Mouse (Mus musculus): ENCODE data around the gene Vsir.

The Vsir gene

DNA sequence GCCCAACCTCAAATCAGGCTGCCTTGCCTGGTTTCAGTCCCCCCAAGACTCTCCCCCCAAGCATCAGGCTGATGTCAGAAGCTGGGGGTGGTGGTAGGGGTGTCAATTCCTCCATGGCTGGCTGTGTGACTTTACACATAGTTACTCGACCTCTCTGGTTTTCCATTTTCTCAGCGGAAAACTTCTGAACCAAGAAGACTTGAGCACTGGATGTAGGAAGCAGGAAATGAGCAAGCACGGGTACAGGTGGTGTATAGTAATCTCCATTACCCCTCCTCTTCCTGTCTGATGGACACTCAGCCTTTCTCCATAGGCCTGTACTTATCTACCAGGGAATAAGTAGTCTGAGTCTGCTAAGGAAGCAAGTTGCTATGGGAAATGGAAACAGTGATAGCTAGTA lies 33.6 kb downstream of the Vsir start:
- in situ Hi-C loops (cut with MboI, MseI) = loop anchor here (5.0 kb wide), 1 partner anchor 33 kb away; the partner anchor contains the start of gene Vsir

DNA sequence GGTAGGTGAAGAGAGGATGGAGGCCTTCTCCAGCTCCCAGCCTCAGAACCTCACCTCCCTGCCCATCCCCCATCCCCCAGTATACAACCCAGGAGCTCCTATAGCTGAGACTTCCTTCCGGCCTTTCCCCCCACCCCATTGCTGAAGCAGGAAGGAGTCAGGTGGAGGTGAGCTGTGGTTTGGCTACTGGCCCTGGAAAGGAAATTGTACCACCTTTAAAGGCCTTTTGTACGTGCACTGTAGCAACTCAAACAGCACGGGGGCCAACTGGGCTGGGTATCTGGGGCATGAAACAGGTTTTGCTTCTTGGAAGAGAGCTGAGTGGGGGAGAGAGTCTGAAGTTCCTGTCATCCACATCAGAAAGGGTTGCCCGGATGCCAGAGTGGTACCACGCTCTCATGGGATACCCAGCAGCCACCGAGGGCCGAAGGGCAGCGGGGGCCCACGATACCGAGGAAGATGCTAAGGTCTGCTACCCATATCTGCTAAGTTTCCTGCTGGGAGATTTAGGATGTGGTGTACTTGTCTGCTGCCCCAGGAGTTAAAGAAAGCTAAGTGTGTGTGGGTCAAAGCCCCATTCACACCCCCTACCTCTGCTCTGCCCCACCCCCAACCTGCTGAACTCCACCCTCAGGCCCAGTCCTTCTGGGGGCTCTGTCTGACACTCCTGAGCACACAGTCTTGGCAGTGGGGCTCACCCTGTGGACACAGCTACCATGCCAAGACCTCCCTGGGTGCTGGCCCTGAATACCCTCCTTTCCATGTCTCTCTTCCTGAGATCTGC lies 34.7 kb downstream of the Vsir start:
- in situ Hi-C loops (cut with MboI, MseI) = loop anchor here (5.0 kb wide), 1 partner anchor 34 kb away; the partner anchor contains the start of gene Vsir

DNA sequence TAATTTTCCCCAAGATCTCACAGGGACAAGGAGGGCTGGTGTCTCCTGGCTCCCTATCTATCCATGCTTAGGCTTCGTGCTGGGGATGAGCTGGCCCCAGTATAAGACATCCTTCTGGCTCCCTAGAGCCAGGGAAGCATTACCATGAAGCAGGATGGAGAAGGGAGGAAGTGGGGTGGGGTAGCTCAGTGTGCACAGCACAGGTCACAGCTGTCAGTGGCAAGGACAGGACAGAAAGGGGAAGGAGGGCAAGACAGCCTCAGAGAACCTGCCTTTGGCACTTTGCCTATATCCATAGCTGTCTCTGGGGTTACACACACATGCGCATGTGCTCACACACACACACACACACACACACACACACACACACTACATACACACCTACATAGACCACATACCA lies 41.7 kb downstream of the Vsir start:
- in situ Hi-C loops (cut with MboI, MseI) = no loop called here

DNA sequence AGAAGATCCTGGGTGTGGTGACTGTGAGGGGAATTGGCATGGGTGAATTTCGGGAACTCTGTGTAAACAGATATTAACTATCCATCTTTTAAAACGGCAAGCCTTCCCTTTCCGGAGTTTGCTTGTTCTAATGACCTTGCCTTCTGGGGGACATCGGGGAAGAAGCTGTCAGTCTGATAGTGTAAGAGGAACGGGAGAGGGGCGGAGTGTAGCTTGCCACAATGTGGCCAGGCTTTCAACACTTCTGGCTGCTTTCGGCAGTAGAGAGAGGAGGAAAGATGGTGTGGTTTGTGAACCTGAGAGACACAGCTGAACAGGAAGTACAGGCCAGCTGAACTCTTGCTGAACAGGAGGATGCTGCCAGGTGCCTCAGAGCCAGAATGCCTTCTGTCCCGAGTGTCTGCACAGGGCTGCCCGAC lies 42.8 kb downstream of the Vsir start:
- in situ Hi-C loops (cut with MboI, MseI) = no loop called here

DNA sequence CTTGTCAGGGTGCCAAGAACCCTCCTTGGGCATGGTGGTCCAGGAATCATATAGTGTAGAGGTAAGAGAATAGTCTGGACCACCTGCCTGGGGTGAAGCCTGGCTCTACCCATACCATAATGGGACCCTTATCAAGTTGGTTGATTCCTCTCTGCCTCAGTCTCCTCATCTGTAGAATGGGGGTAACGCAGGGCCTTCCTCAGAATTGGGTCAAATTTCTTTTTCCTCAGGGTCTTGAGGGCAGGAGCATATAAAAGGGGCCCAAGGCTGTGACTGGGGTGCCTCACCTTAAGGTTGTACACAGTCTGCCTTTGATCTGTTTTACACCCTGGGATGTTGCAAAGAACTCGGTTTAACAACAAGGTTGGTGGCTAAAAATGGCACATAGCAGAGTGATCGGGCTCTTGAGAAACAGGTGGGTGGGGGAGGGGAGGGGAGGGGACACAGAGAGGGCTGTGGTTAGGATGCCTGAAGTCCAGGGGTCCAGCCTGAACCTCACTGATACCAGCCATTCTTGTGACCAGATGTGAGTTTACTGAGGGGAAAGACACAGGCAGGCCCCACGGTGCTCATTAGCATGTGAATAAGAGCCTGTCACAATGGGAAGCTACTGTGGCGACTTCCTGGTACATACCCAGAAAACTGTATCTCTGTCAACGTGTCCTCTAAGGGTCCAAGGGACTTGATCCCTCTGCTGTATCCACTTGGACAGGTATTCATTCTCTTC lies 43.7 kb downstream of the Vsir start:
- in situ Hi-C loops (cut with MboI, MseI) = no loop called here

DNA sequence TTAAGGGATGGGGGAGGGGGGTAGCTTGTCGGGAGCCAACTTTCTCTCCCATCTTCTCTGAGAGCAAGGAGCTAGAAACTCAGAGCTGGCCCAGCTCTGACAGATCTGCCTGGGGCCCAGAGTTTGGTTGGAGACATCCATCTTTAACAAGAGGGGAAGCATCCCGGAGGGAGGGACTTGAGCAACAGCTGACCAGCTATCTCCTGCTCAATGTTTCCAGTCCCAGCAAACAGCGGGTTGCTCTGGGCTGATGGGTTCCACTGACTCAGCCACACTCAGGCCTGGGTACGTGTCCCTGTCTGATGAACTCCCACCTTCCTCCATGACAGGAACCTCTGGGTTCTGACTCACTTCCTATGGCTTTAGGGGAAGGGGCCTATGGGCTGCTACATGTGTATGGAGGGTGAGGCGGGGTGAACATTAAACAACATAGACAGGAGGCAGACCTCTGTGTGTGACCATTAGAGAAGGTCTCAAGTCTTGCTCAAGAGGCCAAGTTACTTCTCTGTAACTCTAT lies 44.3 kb downstream of the Vsir start:
- in situ Hi-C loops (cut with MboI, MseI) = no loop called here

DNA sequence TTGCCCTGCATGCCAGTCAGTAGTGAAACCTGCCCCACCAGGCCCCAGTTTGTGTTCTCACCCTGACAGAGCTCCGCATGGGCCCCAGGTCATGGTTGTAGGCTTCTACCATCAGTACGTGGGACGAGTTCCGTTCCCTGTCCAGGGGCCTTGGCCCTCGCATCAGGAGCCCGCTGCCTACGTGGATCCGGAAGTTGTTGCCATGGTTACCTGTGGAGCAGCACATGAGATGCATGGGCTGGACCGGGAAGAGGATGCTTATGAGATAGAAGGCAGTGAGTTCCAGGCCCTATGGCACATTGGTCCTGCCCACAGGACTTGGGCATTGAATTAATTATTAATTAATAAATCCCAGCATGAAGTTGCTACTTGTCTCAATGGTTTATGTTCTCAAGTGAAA lies 45.0 kb downstream of the Vsir start:
- in situ Hi-C loops (cut with MboI, MseI) = no loop called here

DNA sequence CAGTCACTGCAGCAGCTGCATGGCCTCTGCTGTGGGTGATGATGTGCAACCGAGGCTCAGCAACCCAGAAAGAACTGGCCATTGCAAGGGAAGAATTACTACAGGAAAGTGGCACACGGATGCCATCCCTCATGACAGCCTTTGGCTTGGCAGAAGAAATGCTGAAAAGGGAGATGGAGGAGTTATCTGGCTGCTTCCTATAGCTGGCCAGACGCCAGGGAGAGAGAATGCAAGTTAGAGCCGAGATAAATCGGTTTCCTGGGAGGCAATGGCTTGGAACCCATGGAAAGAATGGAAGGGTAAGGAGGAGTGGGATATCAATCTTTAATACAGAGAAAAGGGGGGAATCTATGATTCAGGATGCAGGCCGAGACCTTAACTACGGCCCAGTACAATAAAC lies 48.3 kb downstream of the Vsir start:
- in situ Hi-C loops (cut with MboI, MseI) = no loop called here

DNA sequence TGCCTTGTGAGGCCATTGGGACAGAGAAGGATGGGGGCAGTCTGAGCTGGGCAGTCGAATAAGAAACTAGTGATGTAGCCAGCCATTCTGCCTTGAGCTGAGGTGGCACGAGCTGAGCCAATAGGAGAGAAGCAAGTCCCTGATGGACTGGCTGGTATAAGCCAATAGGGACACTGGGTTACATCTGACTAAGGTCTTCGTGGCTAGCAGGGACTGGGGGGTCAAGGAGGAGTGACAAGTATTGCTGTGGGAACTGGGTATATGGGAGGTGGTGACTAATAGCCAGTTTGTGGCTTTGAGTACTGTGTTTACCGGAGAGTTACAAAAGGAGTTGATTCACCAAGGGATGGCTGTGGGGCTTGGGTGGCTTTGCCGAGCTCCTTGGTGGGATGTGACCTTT lies 49.0 kb downstream of the Vsir start:
- in situ Hi-C loops (cut with MboI, MseI) = no loop called here

DNA sequence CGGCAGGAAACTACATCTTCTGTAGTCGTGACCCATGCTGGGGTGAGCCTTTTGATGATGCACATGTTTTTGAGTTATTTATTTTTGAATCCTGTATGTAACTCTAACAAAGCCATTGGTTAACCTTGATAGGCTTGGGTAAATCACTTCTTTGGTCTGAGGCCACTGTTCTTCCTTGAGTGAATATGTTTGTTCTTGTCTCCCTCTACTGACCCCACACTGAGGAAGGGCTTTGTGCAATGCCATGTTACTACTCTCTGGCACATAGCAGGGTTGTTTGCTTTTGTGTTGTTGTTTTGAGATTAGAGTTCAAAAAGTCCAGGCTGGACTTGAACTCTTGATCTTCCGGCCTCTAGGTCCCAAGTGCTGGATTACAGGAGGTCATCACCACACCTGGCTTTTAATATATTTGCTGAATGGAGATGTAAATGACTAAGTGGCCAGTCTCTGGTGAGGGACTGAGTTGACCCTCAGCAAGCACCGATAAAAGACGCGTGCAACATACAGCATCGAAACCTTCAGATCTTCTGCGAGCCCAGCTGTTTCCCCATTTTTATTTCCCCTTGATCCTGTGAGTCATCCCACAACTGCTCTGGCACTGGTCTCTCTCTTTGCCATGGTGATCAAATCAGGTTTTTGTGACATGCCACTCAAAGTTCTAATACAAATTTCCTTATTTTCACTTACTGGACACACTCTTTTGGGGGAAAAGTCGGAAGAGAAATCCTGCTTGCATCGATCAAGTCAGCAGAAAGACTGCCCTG lies 51.6 kb downstream of the Vsir start:
- in situ Hi-C loops (cut with MboI, MseI) = no loop called here

DNA sequence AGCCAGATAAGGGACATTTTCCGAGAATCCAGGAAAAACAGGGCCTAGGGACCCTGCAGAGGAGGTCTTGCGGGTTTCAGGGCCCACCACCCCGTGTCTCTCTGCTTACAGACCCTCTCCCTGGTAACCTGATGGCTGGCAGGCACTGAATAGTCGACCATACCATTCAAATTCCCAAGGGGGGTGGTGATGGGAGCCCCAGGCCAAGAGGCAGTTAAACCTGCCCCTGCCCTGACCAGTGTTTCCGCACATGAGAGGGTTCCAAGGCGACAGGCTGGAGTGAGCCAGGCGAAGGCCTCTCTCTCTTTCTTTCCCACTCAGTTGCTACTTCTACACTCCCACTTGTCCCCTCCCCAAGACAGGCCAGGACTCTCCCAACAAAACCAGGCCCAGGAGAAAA lies 52.8 kb downstream of the Vsir start, which contains the start of gene Gm17455:
TSS of gene Gm17455 (plus strand) at position 278 of the 400 bp plus-strand sequence.
- in situ Hi-C loops (cut with MboI, MseI) = no loop called here

DNA sequence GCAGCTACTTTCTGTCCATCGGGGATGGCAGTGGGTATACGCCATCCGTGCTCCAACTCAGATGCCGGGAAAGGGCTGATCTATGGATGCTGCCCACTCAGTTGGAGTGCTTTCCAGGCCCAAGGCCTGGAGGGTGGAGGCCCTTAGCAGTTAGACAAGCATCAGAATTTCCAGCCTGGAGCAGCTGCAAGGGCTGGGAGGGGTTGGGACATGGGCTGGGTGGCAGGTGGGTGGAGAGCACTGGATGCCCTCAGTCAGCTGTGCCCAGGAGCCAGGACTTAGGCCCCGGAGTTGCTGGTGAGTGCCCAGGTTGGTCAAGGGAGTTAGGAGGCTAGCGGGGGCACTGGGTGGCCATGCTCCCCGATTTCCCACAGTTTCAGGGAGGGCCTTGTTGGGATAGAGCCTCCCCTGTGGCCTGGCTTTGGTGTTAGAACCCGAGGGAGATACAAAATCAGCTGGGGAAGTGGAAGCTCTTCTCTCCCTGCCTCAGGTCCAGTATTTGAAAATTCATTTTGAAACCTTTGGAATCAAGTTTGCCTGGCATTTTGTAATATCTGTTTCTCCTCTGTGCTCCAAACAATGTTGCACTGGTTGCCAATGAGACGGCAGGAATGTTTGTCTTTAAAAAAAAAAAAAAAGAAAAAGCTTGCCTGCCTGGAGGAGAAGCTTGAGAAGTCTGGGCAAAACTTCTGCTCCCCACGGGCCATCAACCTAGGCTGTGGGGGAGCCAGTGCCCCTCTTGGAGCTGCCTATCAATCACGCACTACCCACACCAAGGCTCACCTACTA lies 54.0 kb downstream of the Vsir start:
- in situ Hi-C loops (cut with MboI, MseI) = no loop called here

DNA sequence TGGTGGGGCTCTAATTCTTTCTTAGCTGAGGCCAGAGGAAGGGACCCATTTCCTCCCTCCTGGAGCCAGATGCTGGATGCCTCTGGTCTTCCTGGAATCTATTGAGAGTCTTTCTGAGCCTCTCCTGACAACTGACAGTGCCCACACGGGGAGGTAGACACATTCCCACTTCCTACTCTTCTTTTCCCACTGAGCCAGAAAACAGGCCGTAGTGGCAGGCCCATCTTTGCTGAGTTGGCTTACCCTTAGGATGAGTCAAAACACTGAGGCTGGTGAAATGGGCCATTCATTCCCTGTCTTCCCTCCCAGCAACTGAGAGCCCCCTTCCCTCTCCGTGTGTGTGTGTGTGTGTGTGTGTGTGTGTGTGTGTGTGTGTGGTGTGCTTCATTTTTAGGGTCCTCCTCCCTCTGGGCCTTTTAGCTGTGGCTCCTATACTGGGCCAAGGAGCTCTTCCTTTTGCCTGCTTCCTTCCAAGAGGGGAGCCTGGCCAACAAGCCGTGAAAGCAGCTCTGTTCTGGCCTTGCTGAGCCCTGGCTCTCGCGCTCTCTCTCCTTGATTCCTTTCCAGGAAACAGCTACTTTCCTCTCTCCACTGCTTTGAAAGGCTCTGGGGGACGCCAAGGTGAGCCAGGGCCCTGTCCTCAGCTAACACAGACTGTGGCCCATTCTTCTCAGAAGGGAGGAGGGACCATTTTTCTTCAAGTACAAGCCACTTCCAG lies 59.0 kb downstream of the Vsir start:
- in situ Hi-C loops (cut with MboI, MseI) = no loop called here

DNA sequence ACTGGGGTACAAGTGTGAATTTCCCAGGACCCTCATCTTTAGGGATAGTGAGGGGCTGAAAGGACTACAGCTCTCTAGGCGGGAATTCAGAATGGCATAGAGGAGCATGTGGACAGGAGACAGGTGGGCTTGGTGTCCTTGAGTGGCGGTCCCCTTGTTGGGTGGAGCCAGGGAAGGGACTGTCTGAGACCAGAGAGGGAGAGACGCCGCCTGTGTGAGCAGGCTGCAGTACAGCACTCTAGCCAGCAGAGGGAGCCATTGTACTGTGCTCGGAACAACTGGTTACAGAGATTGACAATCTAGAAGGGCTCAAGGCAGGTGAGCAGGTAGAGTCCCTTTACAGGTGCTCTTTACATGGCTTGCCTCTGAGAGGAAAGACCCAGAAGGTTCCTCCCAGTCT lies 61.2 kb downstream of the Vsir start:
- in situ Hi-C loops (cut with MboI, MseI) = no loop called here

DNA sequence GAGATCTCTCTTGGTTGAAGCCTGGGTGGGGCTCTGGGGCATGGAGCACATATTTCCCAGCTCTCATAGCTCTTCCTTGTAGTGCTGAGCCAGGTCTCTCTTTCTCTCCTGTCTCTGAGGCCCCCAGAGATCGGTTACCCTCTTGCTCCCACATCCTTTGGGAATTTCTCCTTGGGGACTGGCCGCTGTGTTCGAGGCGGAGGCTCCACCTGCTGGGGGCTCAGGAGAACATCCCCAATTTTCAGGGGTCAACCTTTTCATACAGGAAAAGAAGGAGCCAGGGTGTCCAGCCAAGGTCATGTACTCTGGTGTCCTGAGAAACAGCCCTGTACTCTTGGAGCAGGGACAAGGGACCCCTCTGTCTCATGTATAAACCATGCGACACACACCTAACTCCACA lies 65.1 kb downstream of the Vsir start:
- in situ Hi-C loops (cut with MboI, MseI) = loop anchor here (5.0 kb wide), 1 partner anchor 286 kb away; the partner anchor contains the start of gene Cdh23

DNA sequence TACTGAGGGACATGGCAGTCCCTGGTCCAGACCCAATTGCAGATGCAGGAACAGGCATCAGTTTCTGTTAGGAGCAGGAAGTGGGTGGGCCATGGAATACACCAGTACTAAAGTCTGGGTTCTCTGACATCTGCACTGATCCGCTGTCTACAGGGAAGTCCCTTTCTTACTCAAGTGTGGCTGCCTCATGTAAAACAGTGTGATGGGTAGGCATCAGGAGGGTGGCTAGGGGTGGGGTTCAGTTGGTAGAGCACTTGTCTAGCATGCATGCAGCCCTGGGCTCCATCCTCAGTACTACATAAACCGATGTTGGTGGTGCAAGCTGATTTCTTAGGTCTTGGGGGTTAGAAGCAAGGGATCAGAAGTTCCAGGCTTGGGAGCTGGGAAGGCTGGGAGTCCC lies 67.1 kb downstream of the Vsir start:
- in situ Hi-C loops (cut with MboI, MseI) = loop anchor here (5.0 kb wide), 1 partner anchor 284 kb away; the partner anchor contains the start of gene Cdh23

DNA sequence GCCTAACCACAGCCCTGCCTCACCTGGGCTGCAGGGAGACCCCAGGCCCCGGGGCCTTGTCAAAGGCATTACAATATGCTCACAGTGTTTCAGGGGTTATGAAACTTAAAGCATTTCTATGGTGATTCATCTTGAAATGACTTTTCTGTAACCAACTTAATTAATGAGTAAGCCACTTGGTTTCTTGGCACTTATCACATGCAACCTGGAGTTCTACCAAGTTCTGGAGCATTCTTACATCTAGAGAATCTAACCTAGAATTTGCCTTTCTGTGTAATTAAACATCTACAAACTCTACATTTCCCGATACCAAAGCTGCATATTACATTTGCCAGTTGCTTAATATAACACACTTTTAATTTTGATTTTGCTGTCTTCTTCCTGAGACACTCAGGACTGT lies 70.4 kb downstream of the Vsir start:
- in situ Hi-C loops (cut with MboI, MseI) = no loop called here

DNA sequence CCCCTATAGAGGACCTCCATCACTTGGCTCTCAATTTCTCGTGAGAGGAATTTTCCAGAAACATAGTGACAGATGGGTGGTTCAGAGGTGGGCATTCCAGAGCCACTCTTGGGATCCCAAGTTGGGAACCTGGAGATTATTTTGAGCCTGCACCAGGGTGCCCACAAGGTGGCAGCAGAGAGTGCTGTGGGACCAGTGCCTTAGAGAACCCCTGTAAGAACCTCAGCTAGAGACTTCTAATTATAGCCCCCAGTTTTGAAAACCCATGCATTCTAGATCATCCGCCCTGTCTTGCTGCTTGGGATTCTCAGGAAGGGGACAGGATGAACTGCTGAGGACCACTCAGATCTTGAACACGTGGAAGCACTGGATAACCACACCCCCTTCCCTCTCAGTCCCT lies 71.5 kb downstream of the Vsir start:
- in situ Hi-C loops (cut with MboI, MseI) = no loop called here

DNA sequence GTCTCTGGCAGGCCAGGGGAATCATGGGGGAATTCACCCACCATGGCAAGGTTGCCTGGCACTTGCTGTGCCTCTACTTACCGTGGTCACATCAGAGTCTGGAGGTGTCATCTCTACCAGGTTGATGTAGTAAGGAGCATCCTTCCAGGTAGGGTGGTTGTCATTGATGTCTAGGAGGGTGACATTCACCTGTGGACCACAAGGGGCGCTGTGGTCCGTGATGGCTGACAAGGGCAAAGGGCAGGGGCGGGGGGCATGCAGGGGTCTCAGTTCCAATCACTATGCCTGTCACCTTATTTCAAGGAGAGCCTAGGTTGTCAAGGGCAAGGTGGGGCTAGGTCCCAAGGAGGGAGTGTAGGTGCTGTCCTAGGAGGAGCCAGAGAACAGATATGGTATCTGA lies 73.0 kb downstream of the Vsir start:
- in situ Hi-C loops (cut with MboI, MseI) = no loop called here

Data from T-helper 1 cell (primary cell).